Mouse (Mus musculus): ENCODE results near the gene Poll.
A peak's percentile ranks its signal among the peaks of the same experiment; 100 is the strongest.
"Not testable (repeated sequence)": the region's sequence is repeated elsewhere in the genome, so short reads cannot be mapped to it uniquely, and the experiment has no call there.

Gene Poll

GRCm38 (mm10) chr19:45577141-45577750 is 16.9 kb upstream of the Poll start:
- DNase-seq (ENCODE audit: low spot score) = peak; percentile 10

GRCm38 (mm10) chr19:45575632-45576001 is 15.3 kb upstream of the Poll start:
- peak; percentile 19 for DNase-seq (ENCODE audit: low spot score)

GRCm38 (mm10) chr19:45574941-45575631 is 14.8 kb upstream of the Poll start:
- peak; percentile 50 for DNase-seq (ENCODE audit: low spot score)

GRCm38 (mm10) chr19:45574339-45574898 is 14.1 kb upstream of the Poll start:
- no peak for DNase-seq (ENCODE audit: low spot score)

- DNase-seq (ENCODE audit: low spot score) = peak; percentile 81
These were observed 13.5 kb upstream of the Poll start for GRCm38 (mm10) chr19:45573861-45574267.

- DNase-seq (ENCODE audit: low spot score) = no peak
These were observed 12.7 kb upstream of the Poll start for GRCm38 (mm10) chr19:45573033-45573432.

GRCm38 (mm10) chr19:45567367-45567766 is 7.0 kb upstream of the Poll start:
- no peak for DNase-seq (ENCODE audit: low spot score)

- no peak for DNase-seq (ENCODE audit: low spot score)
These were observed 5.8 kb upstream of the Poll start for GRCm38 (mm10) chr19:45565925-45566715.

- no peak for DNase-seq (ENCODE audit: low spot score)
These were observed 6.2 kb downstream of the Poll start for GRCm38 (mm10) chr19:45554136-45554535.

GRCm38 (mm10) chr19:45552187-45552586 is 8.1 kb downstream of the Poll start:
- no peak for DNase-seq (ENCODE audit: low spot score)

GRCm38 (mm10) chr19:45549948-45550347 is 10.4 kb downstream of the Poll start:
- no peak for DNase-seq (ENCODE audit: low spot score)

GRCm38 (mm10) chr19:45549128-45549915 is 11.0 kb downstream of the Poll start:
- DNase-seq (ENCODE audit: low spot score) = no peak

GRCm38 (mm10) chr19:45548196-45548595 is 12.1 kb downstream of the Poll start:
- DNase-seq (ENCODE audit: low spot score) = not testable (repeated sequence)

- DNase-seq (ENCODE audit: low spot score) = peak; percentile 82
These were observed 15.4 kb downstream of the Poll start for GRCm38 (mm10) chr19:45544925-45545321.

- DNase-seq (ENCODE audit: low spot score) = no peak
These were observed 16.0 kb downstream of the Poll start for GRCm38 (mm10) chr19:45544152-45544924.

GRCm38 (mm10) chr19:45542061-45542460 is 18.3 kb downstream of the Poll start:
- DNase-seq (ENCODE audit: low spot score) = no peak

- DNase-seq (ENCODE audit: low spot score) = no peak
These were observed 18.8 kb downstream of the Poll start for GRCm38 (mm10) chr19:45541409-45542041.

GRCm38 (mm10) chr19:45540657-45541408 is 19.5 kb downstream of the Poll start:
- DNase-seq (ENCODE audit: low spot score) = no peak

GRCm38 (mm10) chr19:45537505-45537904 is 22.8 kb downstream of the Poll start:
- DNase-seq (ENCODE audit: low spot score) = peak; percentile 62

GRCm38 (mm10) chr19:45535929-45536328 is 24.4 kb downstream of the Poll start:
- DNase-seq (ENCODE audit: low spot score) = no peak

Measured in lung, postnatal 25 days (tissue).